Mouse (Mus musculus) right cerebral cortex, postnatal 25 days (tissue): Measurements from ENCODE around the gene Angptl8.

Experiments used
- DNase-seq: peaks from one replicate; pipeline ENCODE4 v3.0.0; 2022

Gene Angptl8

DNA sequence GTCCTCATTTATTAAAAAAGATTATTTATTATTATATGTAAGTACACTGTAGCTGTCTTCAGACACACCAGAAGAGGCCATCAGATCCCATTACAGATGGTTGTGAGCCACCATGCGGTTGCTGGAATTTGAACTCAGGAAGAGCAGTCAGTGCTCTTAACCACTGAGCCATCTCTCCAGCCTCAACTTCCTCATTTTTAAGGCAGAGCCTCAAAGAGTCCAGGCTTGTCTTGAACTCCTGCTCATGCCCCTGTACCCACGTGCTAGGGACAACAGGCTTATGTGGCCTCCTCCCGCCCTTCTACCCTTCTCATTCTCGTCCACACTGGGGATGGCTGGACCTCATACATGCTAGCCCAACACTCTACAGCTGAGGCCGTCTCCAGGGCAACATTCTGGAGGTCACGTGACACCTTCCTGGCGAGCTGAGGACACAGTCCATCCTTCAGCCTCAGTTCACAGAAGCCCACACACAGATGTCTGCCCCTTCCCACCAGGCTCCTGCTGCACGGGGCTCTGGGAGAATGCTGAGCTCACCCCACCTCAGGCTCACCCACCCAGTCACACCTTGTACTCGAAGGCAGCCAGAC lies 18.5 kb upstream of the Angptl8 start:
- DNase-seq, result no peak

DNA sequence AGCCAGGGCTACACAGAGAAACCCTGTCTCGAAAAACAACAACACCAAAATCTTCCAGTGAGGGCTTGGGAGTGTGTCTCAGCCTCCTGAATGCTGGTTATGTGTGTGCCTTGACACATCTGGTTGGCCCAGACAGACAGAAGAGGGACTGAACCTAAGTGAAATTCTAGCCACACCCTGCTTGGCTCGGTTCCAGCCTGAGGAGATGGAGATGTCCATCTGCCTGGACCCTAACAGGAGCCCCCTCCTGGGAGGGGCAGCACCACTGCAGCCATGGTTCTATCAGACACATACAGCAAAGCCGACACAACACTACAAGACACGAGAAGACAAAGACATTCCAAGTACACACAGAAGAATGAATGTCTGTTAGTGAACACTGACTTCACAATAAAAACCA lies 17.2 kb upstream of the Angptl8 start:
- no peak for DNase-seq

DNA sequence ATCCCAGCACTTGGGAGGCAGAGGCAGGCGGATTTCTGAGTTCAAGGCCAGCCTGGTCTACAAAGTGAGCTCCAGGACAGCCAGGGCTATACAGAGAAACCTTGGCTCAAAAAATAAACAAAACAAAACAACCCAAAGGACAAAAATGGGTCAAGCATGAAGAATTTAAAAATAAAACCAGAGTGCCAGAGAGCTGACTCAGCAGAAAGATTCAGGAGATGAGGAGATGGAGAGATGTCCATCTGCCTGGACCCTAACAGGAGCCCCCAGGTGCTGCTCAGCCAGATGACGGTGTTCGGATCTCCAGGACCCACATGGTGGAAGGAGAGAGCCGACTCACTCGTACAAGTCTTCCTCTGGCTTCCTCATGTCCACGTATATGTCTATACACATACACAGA lies 16.7 kb upstream of the Angptl8 start:
- DNase-seq, result no peak

DNA sequence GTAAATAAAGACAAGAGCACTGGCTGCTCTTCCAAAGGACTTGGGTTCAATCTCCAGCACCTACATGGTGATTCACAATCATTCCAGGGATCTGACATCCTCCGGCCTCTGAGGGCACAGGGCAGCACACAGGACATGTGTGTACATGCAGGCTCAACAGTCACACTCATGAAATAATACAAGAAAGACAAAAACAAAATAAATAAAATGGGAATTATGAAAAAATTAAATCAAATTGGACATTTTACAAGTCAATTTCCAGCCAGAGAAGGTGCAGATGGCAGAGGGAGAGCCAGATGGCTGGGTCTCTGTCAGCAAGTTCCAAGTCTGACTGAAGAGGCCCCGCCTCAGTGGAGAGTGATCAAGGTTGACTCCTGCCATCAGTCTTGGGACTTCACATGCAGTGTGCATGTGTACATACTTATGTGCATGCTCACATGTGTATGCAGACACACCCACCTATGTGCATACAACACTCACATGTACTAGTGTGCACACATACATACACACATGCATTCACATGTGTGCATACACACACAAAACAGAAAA lies 16.1 kb upstream of the Angptl8 start:
- no peak for DNase-seq

DNA sequence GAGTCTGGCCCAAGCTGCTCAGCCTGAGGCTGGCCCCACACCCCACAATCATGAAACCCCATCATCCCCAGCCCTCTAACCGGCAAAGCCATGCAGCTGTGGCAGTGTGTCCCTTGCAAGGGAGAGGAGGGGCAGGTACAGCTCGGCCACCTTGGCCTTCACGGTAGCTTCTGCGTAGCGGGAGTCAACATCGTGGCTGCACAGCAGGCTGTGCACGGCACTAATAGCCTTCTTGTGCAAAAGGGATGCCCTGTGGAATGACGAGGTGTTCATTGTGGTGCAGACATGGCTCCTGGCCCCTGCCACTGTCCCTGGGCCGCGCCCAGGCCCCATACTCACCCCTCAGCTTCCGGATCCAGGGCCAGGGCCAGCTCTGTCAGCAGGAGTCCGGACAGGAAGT lies 15.1 kb upstream of the Angptl8 start:
- no peak for DNase-seq

DNA sequence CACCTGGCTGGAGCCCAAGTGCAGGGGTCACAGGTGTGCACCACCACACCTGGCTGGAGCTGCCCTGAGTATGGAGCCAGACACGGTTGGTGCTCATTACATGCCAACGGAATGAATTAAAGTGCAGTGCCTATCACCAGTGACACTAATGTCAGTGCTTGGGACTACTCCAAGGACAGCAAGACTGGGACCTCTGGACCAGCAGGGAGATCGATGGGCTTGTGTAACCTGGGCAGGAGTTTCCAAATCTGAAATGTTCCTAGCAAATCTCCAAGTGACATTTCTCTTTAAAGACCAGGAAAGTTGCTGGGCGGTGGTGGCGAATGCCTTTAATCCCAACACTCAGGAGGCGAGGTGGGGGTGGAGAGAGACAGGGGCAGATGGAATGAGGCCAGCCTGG lies 12.6 kb upstream of the Angptl8 start:
- DNase-seq, result no peak

DNA sequence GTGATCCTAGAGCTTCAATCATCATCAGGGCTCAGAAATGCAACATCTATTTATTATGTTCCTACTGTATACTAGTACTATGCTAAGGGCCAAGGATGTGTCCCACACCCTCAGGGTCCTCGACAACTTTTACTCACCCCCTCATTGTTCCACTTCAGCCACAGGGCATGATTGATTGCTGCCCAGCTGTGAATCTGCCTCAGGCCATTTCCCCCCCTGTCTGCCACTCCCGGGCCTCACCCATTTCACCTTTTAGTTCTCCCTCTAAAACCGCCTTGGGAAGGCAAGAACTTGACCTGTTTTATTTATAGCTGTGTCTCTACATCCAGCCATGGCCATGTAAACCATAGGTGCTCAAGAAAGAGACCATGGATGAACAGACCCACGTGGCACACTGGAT lies 11.4 kb upstream of the Angptl8 start:
- DNase-seq, result no peak

DNA sequence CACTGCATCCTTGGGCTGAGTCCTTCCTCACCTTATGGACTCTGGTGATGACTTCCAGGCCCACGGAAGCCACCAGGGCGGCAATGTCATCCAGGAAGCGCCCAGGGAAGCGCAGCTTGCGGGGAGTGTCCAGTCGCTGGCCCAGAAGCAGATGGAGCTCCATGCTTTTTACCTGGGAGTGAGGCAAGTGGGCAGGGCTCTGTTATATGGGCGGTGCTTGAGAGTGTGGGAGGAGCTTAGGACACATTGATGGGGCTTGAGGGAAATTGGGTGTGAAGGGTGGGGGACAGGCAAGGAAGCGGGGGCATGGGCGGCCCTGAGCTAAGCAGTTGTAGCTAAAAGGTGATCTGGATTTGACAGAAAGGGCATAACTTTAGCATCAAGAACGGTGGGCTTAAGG lies 10.9 kb upstream of the Angptl8 start:
- DNase-seq, result no peak

DNA sequence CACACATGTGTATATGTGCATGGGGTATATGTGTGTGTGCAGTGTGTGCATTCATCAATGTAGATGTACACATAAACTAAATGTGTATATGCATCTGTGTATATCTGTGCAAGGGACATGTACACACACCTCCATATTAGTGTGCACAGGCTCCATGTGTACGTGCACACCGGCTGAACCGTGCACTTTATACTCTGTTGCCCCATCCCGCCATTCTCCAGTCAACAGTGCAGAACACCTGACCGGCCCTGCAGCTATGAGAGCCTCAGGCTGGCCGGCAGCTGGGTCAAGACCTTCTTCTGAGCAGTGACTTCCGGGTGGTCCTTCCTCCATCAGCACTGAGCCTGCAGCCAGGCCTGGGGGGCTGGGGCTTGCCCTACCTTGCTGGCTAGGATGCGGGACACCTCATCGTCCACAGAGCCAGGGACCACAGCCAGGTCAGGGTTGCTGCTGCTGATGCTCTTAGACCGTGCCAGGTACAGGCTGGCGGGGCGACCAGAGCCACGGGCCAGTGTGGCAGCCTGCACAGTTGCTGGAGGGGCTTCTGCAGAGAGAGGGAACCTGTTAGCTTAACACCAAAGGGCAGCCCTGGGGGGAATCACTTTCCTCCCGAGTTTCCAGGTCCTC lies 5.4 kb upstream of the Angptl8 start:
- DNase-seq, result no peak

DNA sequence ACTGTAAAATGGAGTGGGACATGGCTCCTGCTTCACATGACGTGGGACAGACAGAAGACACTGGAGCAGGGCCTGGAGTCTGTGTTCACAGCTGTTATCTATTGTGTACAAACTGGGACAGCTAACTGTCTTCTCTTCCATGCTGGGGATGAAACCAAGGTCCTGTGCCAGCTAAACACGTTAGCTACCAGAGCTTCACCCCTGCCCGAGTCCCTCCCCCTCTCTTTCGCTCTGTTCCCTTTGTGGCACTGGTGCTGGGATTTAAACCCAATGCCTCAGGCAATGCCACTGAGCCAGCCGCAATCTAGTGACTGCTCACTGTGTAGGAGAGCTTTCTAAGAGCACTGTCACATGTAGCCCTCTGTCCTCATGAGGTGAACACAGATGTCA lies 4.9 kb upstream of the Angptl8 start:
- DNase-seq, result no peak

DNA sequence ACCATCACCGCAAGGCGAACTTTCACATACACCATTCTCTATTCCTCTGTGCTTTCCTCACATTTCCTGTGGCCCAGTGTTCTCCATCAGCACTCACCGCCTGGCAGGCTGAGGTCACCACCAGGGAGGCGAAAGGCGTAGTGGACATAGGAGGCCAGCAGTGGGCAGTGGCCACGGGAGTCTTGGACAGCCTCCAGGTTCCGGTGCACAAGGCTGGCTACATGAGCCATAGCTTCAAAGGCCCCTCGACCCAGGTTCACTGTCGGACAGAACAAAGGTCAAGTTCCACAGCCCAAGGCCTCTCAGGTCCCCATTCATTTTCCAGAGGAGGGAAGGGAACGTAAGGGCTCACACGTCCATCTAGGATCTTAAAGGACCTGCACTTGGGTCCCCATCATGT lies 4.4 kb upstream of the Angptl8 start:
- no peak for DNase-seq

DNA sequence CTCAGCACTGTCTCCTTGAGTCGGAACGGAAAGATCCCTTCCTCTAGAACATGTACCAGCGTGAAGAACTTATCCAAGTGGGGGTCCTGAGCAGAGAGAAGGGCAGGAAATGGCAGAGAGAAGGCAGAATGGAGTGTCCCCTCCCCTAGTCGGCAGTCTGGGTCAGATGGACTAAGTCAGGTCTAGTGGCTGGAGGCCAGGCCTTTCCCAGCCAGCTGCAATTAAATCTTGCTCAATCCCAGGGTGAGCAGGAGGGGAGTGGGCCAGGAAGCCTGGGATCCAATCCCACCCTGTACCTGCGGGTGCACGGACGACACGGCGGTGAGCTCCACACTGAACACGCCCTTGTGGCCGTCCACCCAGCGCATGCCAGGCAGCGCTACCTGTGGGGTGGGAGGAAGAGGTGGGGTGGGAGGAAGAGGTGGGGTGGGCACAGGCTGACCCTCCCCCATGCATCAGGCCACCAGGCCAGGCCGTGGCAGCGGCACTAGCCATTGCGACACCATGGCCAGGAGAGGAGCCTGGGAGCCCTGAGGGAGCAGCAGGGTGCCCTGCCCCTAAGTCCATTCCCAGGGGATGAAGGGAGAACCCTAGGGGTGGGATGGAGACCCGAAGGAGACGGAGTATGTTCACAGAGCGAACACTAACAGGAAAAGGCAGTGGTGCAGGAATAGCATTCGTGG lies 3.6 kb upstream of the Angptl8 start:
- DNase-seq, result no peak

DNA sequence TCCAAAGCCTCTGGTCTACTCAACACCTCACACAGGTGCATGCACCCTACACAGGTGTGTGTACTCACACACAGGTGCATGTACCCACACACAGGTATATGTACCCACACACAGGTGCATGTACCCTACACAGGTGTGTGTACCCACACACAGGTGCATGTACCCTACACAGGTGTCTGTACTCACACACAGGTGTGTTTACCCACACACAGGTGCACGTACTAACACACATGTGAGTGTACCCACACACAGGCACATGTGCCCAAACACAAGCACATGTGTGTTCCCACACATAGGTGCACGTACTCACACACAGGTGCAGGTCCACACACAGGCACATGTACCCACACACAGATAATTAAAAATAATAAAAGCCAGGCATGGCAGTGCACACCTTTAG lies 2.4 kb downstream of the Angptl8 start:
- no peak for DNase-seq

DNA sequence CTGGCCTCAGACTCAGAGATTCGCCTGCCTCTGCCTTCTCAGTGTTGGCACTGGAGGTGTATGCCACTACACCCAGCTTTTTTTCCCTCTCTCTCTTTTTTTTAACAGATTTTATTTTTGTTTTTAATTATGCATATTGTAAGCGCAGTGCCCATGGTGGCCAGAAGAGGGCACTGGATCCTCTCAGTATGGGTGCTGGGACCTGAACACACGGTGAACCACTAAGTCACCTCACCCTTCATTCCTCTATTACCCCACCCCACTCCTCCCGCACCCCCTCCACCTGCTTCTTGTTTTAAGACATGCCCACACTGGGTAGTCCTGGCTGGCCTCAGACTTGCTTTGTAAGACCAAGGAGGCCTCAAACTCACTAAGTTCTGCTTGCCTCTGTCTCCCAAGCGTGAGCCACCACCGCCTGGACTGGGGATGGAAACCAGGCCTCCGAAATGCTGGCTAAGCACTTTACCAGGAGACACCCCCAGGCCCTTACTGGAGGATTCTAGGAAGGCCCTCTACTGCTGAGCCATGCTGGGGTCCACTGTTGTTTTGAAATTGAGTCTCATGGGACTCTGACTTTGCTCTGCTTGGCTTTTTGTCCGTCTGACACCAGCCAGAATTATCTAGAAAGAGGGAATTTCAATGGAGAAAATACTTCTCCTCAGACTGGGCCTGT lies 4.9 kb downstream of the Angptl8 start:
- DNase-seq, result no peak

DNA sequence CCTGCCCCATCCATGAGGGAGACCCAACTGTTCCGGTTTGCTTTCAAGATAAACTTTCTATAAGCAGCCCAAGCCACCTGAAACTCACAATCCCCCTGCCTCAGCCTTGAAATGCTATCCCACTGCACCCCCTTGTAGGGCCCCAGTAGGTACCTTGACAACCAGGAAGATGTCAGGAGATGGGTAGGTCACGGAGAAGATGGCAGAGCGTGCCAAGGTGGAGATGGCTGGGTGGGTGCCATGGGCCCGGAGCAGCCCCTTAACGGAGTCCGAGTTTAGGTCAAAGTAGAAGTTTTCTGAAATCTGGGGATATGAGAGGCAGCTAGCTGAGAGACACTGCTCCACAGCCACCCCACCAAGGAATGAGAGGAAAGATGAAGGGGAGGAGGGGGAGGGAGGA lies 6.0 kb downstream of the Angptl8 start:
- DNase-seq, result no peak

DNA sequence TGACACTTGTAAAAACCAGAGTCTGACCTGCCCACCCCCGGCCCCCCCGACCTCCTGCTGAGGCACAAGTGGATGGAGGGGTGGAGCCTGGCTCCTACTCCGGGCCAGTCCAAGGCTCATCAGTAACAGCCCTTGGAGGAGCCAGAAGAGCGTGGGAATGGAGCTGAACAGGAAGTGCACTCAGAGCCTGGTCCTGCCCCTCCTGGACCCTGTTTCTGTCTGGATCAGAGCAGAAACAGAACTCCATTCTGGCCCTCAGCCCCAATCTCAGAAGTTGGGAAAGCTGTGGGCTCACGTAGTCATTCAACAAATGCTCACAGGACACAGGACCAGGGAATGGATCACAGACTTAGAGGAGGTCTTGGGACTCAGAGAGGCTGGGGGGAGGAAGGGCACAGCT lies 7.1 kb downstream of the Angptl8 start:
- DNase-seq, result no peak

DNA sequence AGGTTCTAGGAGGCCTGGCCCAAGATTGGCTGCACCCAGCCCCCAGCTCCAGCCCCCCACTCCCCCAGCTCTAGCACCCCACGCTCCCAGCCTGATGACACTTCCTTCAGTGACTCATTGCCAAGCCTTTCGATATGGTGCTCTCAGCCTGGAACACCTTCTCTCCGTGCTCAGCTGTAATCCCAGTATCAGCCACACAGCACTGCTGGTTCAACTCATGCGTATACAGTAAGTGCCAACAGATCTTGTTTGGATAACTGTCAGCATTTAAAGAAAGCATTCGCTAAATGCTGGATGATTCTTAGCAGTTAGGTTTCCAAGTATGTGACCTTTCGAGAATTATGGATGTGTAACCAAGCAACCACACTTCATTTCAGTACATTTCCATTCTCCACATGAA lies 7.8 kb downstream of the Angptl8 start:
- peak; percentile 27 for DNase-seq

DNA sequence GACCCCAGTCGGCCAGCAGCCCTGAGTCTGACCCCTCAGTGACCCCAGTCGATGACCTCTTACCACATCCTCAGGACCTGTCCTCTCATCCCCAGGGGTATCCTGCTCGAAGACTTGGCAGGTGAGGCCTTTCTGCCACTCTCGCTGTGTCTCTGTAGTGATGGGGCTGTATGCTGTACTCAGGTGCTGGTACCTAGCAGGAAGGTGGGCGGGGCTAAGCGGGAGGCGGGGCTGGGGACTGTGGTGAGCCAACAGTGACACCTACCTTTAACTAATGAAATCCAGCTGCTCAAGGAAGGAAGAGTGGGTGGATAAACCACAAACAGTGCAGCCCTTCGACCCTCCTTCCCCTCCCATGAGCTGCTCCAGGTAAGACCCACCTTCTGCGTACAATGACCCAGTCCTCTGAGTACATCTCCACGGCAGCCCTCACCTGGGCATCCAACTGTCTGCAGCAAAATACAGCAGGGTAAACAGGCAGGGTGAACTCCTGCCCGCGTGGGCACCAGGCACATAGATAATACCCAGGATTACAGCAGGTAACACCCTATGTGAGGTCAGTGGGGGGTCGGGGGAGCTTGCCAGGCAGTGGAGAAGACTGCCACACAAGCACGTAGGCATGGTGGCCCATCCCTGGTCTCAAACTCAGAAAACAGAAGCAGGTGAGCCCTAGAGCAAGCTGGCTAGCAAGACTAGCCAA lies 10.2 kb downstream of the Angptl8 start:
- DNase-seq, result no peak

DNA sequence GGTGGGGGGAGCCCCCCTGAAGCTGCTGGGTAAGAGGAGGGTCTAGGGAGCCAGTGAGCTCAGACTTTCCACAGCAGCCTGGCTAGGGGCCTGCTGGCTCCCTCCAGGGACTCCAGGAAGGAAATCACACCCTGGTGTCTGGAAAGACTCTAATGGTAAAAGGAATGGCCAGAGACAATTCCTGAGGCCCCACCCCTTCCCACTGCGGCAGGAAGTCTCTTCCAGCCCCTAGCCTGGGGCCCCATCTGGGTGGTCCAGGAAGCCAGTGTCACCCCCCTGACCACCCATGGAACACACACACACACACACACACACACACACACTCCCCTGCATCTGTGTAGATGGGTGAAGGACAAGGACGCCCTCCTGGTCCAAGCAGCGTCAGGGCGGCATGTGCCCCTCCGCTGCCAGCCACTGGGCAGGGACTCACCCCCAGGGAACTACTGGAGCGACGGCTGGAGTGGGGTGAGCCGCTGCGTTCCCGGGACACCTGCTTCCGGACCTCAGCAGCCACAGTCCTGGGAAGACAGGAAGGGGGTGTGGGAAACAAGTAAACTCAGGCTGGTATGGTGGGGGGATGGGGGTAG lies 11.5 kb downstream of the Angptl8 start:
- DNase-seq, result no peak

DNA sequence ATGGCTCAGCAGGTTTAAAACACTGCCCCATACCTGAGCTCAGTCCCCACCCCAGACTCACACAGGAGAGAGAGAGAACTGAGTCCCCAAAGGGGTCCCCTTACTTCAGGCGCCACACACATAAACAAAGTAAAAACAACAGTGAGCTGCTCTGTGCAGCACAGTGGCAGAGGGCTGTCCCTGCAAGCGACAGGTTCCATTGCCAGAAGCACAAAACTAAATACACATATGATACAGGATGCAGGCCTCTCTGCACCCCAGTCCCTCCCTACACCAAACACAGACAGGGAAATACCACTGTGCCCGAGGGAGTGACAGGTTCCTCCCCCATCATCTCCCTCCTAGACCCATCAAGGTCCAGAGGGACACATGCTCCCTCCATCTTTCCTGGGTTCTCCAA lies 12.1 kb downstream of the Angptl8 start:
- no peak for DNase-seq

DNA sequence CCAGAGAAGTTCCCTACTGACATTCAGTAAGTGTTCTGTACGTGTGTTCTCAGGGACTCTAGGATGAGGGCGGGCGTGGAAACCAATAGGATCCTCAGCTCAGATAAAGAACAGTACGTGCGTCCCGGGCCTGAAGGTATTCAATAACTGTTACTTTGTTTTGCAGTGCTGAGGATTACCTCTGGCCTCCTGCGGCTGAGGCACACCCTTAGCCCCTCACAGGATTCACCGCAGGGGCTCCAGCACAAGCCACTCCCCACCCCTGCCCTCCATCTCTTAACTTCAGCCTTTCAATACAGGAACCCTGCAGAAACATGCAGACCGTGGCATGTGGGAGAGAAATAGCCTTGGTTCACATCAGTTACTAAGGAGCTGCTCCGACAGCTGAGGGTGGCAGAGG lies 12.6 kb downstream of the Angptl8 start:
- no peak for DNase-seq

DNA sequence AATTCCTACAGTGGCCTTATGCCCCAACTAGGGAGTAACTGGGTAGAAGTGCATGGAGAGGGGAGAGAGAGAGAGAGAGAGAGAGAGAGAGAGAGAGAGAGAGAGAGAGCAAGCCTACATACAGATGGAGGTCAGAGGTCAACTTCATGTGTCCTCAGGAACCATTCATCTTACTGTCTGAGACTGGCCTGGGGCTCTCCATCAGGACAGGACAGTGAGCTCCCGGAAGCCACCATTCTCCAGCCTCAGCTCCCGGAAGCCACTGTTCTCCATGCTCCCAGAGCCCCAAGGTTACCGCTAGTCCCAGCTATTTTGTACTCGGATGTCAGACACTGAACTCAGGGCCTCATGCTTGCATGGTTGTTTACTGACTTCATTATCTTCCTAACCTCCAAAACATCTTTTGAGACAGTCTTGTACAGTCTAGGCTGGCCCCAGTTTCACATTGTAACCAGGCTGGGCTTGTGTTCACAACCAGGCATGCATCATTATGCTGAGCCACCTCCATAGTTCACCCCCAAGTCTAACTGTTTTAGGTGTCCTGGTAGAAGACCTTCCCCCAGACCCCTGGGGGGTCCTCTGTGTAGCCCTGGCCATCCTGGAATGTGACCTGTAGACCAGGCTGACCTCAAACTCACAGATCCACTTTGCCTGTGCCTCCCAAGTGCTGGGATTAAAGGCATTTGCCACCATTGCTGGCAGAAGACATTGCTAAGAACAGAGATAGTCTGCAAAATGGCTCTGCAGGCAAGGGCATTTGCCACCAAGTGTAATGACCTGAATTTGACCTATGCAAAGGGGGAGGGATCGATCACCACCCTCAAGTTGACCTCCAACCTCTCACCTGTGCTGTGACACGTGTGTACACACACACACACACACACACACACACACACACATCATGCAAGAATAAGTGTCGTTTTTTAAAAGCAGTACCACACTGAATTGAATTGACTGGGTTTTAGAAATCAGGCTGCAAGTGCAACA lies 14.7 kb downstream of the Angptl8 start:
- DNase-seq, result no peak
